Mouse (Mus musculus) natural killer cell, adult 2 months (primary cell): Measurements from ENCODE around the gene Themis2.
"Not testable (repeated sequence)": the region's sequence is repeated elsewhere in the genome, so short reads cannot be mapped to it uniquely, and the experiment has no call there.

Experiments used
- DNase-seq, 2 experiments: peaks; one replicate each; pipeline ENCODE4 v3.0.0; 2022; ENCODE audit warnings: low spot score in 2 of 2

Gene Themis2

DNA sequence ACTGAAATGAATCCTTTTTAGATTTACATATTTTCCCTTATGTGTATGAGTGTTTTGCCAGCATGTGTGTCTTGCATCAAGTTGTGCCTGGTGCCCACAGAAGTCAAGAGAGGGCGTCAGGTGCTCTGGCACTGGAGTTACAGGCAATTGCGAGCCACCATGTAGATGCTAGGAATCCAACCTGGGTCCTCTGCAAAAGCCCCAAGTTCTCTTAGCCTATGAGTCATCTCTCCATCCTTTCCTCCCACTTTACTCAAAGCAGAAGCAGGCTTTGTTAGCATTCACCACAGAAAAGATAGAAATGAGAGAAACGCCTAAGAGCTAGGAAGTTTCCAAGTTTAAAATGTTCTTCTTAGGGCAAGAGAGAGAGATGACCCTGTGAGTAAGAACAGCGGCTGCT lies 3.7 kb upstream of the Themis2 start:
- no peak for DNase-seq

DNA sequence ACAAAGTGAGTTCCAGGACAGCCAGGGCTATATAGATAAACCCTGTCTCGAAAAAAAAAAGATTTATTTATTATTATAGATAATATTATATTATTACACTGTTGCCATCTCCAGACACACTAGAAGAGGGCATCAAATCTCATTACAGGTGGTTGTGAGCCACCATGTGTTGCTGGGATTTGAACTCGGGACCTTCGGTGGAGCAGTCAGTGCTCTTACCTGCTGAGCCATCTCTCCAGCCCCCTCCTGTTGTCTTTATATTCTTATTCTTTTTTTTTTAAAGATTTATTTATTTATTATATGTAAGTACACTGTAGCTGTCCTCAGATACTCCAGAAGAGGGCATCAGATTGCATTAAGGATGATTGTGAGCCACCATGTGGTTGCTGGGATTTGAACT lies 2.5 kb upstream of the Themis2 start:
- DNase-seq = not testable (repeated sequence)

DNA sequence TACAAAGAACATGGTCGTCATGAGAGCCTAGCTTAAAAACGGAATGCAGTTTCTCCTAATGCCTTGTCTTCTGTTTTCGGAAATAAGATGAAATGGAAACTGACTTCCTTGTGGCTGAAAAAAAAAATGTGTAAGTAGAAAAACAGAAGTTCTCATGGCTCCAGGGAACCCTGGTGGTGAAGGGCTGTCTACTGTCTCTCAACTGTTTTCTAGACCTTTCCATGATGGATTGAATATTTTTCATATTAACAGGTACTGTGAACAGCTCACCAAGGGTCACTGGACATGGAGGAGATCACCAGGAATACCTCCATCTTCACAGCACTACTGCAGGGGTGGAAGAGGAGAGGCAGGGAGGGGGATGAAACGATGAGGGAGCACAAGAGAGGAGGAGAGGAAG lies 1.8 kb upstream of the Themis2 start:
- no peak for DNase-seq

DNA sequence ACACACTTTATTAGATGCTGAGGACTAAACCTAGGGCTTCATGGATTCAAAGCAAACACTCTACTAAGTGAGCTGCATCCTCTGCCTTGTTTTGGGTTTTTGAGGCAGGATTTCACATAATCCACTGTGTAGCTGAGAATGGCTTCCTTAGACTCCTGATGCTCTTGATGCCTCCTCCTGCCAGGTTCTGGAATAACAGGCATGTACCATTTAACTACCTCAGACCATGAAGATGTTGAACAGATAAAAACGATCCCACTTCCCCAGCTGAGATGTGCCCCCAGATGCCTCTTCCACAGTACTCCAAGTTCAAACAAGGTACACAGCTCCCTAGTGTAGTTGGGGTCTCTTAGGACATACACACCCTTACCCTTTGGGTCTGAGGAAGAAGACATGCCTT lies 1.3 kb upstream of the Themis2 start:
- DNase-seq = no peak

DNA sequence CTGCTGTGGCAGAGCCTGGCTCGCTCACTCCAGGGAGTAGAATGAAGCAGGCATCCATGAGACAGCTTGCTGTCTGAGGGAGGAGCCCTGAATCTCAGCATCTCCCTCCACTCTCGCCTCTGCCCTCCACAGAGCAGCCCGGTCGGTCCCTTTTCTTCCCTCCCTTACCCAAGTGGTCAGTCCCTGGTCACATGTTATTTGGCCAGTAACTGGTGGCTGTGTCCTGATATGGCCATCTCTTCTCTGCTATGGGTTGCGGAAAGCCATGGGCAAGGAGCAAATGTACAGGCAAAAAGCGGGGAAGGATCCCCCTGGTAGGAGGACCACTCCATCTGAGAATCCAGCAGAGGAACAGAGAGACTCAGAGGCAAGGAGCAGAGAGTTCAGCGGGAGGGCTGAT lies 1.0 kb downstream of the Themis2 start:
- DNase-seq = no peak

DNA sequence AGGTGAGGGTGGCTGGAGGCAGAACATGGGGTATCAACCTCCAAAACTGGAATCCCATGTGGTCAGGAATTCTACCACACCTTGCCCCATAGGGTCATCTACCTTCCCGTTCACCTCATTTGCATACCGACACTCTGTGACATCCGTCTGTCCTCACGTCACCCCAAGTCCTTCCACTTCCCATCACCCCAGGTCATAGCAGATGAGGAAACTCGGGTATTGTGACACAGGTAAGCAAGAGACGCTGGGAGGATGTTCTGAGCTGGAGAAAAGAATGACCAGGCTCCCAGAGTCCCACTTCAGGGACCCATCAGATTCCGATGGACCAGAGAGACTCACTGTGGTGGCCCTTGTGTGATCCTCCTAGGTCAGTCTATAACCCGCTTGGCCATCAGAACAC lies 1.4 kb downstream of the Themis2 start:
- peak in 1 of 2 experiments; percentile 39 for DNase-seq

DNA sequence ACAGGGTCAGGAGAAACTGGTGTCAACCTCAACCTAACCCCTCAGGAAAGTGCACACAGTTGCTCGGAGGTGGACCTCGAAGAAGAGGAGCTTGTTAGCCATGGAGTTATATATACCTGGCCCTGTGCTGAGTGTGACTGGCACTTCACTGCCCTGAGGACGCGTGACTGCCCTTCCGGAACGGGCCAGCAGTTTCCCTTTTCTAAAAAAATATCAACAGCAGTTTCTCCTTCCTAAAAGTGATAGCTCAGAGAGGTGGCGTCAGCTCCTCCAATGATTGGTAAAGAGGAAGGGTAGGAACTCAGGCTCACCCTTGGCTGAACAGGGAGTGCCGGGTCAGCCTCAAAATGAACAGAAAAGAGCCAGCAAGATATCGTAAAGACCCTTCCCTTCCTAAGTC lies 2.2 kb downstream of the Themis2 start:
- DNase-seq = peak in 1 of 2 experiments; percentile 46

DNA sequence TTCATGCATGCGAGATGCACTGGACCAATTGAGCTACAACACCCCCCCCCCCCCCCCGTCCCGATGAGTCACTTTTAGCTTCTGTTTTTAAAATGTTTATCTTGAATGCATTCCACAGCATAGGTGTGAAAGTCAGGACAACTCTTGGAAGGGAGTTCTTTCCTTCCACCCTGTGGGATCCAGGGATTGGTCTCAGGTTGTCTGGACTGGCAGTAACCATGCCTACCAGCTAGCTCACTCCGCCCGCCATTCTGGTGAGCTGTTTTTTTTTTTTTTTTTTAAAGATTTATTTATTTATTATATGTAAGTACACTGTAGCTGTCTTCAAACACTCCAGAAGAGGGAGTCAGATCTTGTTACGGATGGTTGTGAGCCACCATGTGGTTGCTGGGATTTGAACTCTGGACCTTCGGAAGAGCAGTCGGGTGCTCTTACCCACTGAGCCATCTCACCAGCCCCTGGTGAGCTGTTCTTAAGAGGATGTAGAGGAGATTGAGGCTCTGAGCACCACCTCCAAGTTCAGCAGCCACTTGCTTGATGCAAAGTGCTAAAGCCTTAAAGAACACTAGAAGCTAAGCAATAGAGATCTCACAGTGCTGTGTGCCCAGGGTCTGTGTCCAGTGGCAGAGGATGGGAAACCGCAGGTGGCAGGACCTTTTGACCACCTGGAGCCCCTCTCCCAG lies 2.7 kb downstream of the Themis2 start:
- not testable (repeated sequence) for DNase-seq

DNA sequence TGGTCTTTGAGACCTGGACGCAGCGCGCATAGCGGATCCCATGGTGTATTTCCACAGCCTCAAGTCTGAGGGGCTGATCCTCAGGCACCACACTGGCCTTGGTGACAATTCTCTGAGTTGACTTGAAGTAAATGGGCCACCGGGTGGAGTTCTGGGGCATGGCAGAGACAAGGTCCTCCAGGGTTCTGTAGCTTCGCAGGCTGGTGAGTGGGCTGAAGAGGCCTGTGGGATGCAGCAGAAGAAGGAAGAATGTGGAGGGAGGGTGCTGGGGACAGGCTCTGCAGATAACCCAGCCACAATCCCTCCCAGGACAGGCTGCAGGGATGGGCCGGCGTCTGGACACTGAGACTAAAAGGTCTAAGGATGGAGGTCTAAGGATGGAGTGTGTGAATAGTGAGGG lies 6.5 kb downstream of the Themis2 start:
- no peak for DNase-seq

DNA sequence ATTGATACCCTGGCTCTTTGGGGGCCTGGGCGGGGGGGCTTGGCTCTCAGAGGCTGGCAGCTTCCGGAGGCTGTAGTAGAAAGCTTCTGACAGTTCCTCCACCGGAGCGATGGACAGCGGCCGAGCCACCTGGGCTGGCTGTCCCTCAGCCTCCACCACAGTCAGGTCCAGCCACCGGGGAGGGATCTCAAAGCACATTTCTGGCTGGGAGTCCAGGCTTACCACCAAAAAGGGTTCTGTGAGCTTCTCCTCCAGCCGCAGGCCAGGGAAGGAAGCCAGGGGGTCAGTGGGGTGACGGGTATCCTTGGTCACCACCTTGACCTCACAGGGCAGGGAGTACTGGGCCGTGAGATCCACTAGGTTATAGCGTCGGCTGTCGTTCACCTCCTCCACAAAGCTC lies 11.0 kb downstream of the Themis2 start:
- DNase-seq = no peak

DNA sequence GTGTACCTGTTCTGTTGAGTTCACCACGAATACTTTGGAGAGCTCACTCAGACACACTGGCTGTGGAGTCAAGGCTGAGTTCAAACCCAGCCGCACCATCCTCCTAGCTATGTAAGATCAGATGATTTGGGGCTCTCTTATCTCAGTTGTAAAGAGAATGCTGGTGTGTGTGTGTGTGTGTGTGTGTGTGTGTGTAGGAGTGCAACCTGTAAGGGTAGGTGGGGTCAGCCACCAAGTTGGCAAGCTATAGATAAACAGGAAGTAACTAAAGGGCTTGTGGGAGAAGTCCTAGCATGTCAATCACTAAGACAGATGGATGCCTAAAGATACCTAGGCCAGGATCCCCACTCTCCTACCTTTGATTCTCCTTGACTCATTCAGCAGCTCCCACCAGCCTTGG lies 12.5 kb downstream of the Themis2 start:
- DNase-seq = no peak

DNA sequence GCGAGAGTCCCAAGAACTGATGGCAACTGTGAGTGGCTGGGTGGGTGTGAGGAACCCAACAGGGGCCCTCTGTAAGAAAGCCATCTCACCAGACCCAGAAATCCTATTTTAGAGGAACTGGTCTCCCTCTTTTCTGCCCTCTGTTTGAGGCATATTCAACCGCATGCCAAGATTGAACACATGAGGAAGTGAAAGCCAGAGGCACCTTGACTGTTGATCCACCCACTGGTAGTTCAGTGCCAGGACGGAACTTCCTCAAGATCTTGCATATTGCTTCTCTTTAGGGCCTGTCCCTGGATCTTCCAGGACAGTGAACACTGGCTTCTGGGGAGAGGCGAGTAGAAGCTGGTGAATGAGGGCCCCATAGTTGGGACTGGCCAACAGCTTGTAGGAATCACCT lies 15.9 kb downstream of the Themis2 start:
- peak in 1 of 2 experiments; percentile 42 for DNase-seq

DNA sequence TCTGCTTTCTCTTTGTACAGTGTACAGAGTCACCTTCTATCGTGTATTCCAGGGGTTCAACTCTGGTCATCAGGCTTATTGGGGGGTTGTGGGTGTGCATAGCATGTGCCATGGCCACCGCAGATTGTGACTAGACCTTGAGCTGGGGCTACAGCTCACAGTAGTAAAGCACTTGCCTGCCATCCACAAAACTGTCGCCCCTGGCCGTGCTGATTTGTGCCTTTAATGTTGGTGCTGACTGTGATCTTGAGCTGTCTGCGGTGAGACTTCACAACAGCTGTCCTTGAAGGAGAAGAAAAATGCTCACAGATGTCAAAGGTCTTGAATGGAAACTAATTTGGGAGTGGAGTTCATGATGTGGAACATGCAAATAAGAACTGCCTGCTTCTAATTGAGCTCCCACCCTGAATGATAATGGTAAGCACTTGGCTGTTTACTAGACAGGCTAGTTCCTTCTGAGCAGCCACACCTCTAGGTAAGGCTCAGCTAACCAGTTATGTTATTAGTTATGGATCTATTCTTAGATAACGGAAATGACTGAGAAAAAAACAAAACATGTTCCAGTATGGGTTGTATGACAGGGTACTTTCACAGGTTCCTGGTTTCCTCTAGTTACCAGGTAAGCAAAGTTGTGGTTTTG lies 17.5 kb downstream of the Themis2 start:
- DNase-seq = peak in 1 of 2 experiments; percentile 25

DNA sequence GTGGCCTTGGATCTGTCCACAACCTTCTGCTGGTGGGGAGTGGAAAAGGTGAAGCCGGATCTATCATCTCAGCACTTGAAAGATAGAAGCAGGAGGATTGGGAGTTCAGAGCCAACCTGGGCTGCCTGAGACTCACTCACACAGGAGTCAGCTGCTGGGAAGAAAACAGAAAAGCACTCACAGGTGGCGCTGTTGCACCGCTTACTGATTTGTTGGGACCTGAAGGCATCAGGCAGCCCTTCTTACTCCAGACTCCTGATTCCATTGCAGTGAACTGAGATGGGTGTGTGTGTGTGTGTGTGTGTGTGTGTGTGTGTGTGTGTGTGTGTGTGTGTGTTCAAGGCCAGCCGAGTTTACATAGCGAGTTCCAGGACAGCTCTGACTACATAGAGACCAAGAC lies 19.4 kb downstream of the Themis2 start:
- peak in 1 of 2 experiments; percentile 72 for DNase-seq

DNA sequence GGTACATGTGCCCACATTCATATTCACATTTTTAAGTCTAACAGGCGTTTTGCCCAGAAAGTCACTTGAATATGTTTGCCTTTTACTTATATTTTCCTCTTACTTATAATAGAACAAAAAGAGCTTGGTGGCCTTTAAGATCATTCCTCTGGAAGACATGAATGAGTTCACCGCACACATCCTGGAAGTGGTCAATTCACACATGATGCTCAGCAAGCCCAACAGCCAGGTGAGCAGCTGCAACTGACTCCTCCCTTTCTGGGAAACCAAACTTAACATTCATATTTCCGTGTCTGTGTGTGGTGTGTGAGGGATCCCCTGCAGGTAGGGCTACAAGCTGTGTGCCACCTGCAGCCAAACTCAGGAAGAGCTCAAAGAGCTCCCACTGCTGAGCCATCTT lies 21.3 kb downstream of the Themis2 start:
- no peak for DNase-seq

DNA sequence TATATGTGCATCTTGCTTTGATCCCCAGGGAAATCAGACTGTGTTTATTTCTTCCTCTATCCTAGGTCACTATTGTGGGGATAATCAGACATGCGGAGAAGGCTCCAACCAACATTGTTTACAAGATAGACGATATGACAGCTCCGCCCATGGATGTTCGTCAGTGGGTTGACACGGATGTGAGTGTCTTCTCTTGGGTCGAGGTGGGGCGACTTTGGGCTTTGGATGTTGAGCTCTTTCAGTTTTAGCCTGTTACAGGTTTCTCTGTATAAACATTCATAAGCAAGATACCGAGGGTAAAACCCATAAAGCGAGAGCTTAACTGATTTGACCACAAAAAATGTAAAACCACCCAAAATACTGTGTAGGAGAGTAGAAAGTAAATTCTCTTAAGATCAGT lies 24.4 kb downstream of the Themis2 start:
- DNase-seq = no peak

DNA sequence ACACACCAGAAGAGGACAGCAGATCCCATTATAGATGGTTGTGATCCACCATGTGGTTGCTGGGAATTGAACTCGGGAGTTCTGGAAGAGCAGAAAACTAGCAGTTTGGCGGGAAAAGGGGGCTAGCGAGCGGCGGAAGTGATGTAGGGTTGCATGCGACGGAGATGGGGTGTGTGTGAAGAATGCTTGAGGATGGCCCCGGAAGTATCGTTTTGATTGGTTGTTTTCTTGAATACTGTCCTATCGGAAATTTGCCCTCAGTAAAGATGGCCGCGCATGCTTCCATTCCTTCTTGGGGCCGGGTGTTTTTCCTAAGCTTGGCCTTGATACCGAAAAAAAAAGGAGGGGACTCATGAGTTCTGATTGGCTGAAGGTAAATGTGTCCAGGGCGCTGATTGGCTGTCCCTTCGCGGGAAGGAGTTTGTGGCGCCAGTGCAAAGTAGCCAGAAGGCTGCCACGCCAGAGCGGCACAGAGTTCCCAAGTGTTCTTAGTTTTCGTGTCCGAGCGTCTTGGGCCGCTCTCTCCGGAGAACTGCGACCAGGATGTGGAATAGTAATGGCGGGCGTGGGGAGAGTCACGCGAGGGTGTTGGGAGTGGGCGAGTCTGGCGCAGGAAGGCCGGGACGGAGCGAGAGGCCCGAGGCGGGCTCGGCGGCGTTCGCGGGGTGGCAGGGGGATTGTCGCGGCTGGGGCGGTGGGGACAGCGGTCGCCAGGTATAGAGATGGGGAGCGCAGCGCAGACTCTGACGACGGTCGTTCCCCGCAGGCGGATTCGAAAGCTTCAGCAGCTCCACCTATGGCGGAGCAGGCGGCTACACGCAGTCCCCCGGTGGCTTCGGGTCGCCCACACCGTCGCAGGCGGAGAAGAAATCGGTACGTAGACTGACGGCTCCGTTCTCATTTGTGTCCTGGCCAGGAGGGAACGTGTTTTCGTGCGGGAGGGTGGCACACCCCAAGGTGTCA lies 28.0 kb downstream of the Themis2 start, which contains the start of gene Rpa2:
Rpa2 (plus strand) TSS at position 419 of the 963 bp plus-strand sequence.
- DNase-seq = peak; percentile 97

DNA sequence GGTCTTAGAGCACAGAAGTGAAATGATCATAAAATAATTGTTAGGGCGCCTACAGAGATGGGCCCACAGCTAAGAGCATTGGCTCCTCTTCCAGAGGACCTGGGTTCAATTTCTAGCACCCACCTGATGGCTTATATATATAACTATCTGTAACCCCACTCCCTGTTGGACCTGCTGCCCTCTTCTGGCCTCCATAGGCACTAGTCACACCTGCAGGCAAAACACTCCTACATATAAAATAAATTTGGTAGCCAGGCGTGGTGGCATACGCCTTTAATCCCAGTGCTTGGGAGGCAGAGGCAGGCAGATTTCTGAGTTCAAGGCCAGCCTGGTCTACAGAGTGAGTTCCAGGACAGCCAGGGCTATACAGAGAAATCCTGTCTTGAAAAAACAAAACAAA lies 33.1 kb downstream of the Themis2 start:
- DNase-seq = not testable (repeated sequence)

DNA sequence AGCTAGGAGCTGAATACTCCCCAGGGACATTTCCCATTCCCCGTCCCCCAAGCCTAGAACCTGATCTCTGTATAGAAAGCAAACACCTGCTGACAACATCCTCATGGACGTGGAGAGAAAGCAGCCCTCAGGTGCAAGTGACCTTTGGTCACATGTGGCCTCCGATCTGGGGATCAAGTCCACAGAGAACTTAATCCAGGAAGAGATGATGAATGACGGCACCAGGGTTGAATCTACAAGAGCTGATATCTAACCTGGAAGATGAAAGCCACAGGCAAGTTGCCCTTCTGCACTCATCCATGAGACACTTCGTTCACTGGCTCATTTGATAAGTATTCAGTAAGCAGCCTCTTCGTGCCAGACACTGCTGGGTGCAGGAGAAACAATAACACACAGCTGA lies 33.6 kb downstream of the Themis2 start:
- no peak for DNase-seq

DNA sequence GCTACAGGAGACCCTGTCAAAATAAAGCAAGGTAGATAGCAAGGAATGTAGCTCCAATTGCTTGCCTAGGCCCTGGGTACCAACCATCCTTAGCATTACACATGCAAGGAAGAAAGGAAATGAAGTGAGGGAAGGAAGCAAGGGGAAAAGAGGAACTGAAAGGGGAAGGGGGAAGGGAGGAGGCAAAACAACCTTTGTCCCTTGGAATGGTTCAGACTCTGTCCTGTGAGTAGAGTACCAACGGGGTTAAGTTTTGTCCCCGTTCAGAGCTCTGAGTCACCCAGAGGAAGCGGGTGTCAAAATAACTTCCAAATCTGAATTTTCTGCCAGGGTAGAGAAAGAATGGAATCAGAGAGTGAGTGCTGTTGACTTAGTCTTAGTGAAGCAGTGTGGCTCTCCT lies 35.9 kb downstream of the Themis2 start:
- no peak for DNase-seq

DNA sequence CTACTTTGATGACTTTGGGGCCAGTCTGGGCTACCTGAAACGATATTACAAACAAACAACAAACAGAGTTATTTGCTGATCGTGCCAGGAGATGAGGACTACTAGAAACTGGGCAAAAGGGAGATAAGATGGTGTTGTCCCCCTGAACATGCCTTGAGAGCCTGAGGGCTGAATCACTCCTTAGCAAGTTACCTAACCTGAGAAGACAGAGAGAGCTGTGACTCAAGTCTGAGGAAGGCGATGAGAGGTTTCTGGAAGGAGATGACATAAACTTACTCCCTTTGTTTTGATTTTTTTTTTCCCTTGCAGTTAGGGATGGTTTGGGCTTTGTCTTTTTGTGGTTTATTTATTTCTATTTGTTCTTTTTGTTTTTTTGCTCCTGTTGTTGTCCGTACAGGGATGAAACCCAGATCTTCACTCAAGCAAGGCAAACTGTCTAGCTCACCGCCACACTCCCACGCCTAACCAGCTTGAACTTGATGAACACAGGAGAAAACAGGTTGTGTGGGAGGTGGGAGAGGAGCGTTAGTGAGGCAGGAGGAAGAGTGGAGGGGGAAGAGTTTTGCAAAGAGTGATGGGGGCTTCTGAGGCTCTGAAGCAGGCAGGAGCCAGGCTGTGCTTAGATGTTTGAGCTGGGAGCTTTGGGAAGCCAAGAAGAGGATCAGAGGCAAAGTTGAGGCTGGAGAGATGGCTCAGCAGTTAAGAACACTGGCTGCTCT lies 38.4 kb downstream of the Themis2 start:
- DNase-seq = no peak

DNA sequence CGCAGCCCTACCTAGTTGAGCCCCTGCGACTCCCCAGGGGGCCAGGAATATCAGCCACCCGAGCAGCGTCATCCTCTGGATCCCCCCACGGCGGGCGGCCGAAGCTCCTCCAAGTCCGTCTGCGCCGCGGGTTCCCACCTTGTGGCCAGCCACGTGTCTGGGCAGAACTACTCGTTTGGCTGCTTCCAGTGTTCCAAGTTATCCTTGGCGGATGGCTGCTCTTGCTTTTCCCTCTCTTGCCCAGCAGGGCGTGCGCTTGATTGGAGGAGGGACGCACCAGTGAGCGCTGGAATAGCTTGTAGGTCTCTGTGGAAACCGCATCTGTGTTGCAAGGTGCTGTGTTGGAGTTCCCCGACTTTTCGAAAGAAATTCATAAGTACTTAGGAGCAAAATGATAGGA lies 39.2 kb downstream of the Themis2 start, which contains the start of gene Smpdl3b:
Smpdl3b (minus strand) TSS at position 279 of the 400 bp plus-strand sequence.
- DNase-seq = peak; percentile 43 to 51
